25 mouse cellular contexts compared by ENCODE assay signal in genomic region chr16:18337261-18337660, GRCm38 (mm10). TPM values are rescaled to one million over a fixed set of nuclear protein-coding genes. Genes with fewer than 3 reads are reported as not detected.
DNase-seq lines count a peak whose midpoint lies in the region; TF ChIP-seq lines count a peak whose summit lies in the region.
"Had no signal": no experiment of that assay in that cellular context is flagged by ENCODE, and none has a peak within 500 bp of the region (broad histone marks: within the 10 kb centered on the region; RNA-seq: fewer than 3 reads in every experiment).

No protein-coding gene starts in this region.

- intact Hi-C loops in gastrocnemius, adult 2 months (cut with DNase I): no loop called here

- no peak overlapping the region for H3K4me3 ChIP-seq in gastrocnemius, adult 2 months
- H3K4me3 ChIP-seq: embryonic facial prominence, embryonic 10.5 days; embryonic facial prominence, embryonic 13.5 days; erythroblast, embryonic 14.5 days; forebrain, embryonic 12.5 days; forebrain, embryonic 15.5 days; heart, embryonic 12.5 days; hindbrain, embryonic 10.5 days; hindbrain, embryonic 13.5 days; intestine, embryonic 15.5 days had no signal

- DNase-seq in adrenal gland, adult (ENCODE audit: inconsistent age in 2 of 2, low spot score in 1 of 2): peak; percentile 58 to 82
- DNase-seq in adrenal gland, adult 18-20 months (ENCODE audit: low spot score in 2 of 2): no peak
- no peak for DNase-seq in gastrocnemius, adult 2 months
- DNase-seq in gastrocnemius, postnatal 25 days: no peak
- peak; percentile 41 for DNase-seq in adipocyte (ENCODE audit: low spot score)
- peak; percentile 71 to 73 for DNase-seq in adrenal gland, postnatal 36 days
- no peak for DNase-seq in spleen, adult 18-20 months
- DNase-seq: cerebellum, adult 11 months; cerebellum, adult 2 months; cerebellum, postnatal 10 days; cerebellum, postnatal 36 days; embryo, embryonic 11 days; gastrocnemius, postnatal 10 days; heart, adult 11 months; kidney, adult 11 months; kidney, adult 8-10 months had no signal

- peak overlapping the region; percentile 29; the same call in 1 of the 2 replicates for H3K27ac ChIP-seq in gastrocnemius, adult 2 months
- H3K27ac ChIP-seq: embryonic facial prominence, embryonic 10.5 days; embryonic facial prominence, embryonic 13.5 days; forebrain, embryonic 12.5 days; forebrain, embryonic 15.5 days; hindbrain, embryonic 10.5 days; hindbrain, embryonic 13.5 days; intestine, embryonic 15.5 days had no signal

- TF ChIP-seq CTCF in gastrocnemius, adult 2 months (IDR thresholded peaks at IDR 0.05): no peak

RNA-seq across cellular contexts. Expression of gene Tango2, which starts 10.6 kb away (rescaled TPM):
- 10 to 100 TPM; 24.2 to 31.3 TPM for total RNA-seq in adrenal gland, adult 18-20 months (2021)
- 10 to 100 TPM; 41.8 to 59.7 TPM for total RNA-seq in gastrocnemius, adult 2 months (2021)
- 10 to 100 TPM; 37.3 to 37.6 TPM for total RNA-seq in gastrocnemius, postnatal 25 days (2021)
- 10 to 100 TPM; 31.9 to 43.7 TPM for total RNA-seq in adrenal gland, postnatal 36 days (2021)

RNA-seq across cellular contexts. Expression of gene Arvcf, which starts 10.7 kb away (rescaled TPM):
- total RNA-seq in adrenal gland, adult 18-20 months (2021): 10 to 100 TPM; 26.6 to 27.5 TPM
- total RNA-seq in gastrocnemius, adult 2 months (2021): 1 to 10 TPM; 7.0 to 8.9 TPM
- total RNA-seq in gastrocnemius, postnatal 25 days (2021): 10 to 100 TPM; 12.5 to 14.3 TPM
- total RNA-seq in adrenal gland, postnatal 36 days (2021): 10 to 100 TPM; 36.4 to 41.2 TPM

RNA-seq across cellular contexts. Expression of gene Dgcr8, which starts 48.2 kb away (rescaled TPM):
- total RNA-seq in adrenal gland, adult 18-20 months (2021): 10 to 100 TPM; 19.4 to 27.3 TPM
- total RNA-seq in gastrocnemius, adult 2 months (2021): 10 to 100 TPM; 12.1 to 13.0 TPM
- total RNA-seq in gastrocnemius, postnatal 25 days (2021): 10 to 100 TPM; 14.7 to 16.2 TPM
- total RNA-seq in adrenal gland, postnatal 36 days (2021): 10 to 100 TPM; 27.6 to 32.2 TPM

Comparison
In these comparisons a context has a peak if more than half of its experiments do, and no peak if none do; other contexts are left out.
1. DNase-seq: peak in adrenal gland, adult (2 of 2), adipocyte (single experiment) and adrenal gland, postnatal 36 days (2 of 2); none in adrenal gland, adult 18-20 months (0 of 2), gastrocnemius, adult 2 months (single experiment), gastrocnemius, postnatal 25 days (single experiment) and spleen, adult 18-20 months (0 of 2).